Mouse (Mus musculus) fibroblast of lung, adult 2 months (primary cell): ENCODE measurements around the gene 1810049J17Rik.

Experiments used
- DNase-seq: peaks from one replicate; pipeline ENCODE4 v3.0.0-alpha.2; 2011; ENCODE audit warnings: low read depth

Gene 1810049J17Rik

DNA sequence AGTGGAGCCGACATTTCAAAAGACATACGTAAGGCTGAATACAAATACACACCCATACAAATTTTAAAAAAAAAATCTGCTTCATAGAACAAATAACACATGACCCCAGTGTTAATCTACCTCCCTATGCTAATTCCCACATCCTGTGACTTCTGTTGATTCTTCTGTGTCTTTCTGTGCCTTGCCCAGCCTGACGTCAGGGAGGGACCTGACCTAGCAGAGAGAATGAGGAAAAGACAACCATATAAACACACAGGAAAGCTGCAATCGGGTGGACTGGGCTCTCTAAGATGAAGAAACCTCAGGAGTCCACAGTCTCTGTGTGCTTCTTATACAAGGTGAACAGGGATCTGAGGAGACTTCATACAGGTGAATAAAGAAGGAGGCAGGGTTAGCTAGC is 14.6 kb downstream of the 1810049J17Rik start:
- DNase-seq: no peak

DNA sequence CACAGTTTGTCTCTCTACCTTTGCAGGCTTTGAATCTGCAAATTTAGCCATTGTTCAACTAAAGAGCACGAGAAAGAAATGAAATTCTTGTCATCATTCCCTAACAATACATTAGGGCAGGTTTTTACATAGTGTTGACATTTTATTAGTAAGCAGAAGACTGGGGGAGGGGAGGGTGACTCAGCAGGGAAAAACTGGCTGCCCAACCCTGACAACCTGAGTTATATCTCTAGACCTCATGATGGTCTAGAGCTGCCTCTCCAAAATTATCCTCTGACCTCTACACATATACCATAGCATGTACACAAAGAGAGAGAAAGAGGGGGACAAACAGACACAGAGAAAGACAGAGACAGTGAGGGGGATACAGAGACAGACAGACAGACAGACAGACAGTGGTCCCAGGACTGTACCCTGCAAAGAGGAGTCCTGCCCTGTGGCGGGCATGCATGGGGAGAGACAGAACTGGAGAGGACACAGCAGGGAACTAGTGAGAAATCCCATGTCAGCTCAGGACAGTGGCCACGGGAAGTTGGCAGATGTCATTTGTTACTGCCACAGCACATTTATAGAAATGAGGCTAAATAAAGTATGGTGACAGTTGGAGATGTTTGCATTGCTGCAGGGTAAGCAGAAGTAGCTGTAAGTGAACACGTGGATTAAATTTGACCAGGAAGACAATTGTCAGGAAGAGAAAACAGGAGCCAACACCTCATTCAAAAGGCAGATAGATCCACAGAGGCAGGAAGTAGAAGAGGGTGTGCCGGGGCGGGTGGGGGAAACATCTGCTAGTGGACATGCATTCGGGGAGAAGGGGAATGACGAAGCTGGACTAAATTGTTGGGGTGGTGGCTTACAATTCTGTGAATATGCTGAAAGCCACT is 15.3 kb downstream of the 1810049J17Rik start:
- DNase-seq: no peak

DNA sequence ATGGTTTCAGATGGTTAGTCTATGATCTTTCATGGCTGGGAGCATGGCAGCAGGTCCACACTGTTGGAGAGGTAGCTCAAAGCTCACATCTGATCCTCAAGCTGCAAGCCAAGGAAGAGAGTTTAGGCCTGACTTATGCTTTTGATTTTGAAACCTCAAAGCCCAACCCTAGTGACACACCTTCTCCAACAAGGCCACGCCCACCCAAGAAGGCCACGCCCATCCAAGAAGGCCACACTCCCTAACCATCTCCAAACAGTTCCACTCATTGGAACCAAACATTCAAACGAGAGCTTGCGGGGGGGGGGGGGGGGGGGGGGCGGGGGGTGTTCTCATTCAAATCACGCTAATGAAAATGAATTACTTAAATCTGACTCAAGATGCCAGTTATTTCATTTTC is 19.9 kb downstream of the 1810049J17Rik start:
- DNase-seq: no peak

GRCm38 (mm10) chr15:12298231-12298737 is 23.4 kb downstream of the 1810049J17Rik start:
- DNase-seq: no peak

DNA sequence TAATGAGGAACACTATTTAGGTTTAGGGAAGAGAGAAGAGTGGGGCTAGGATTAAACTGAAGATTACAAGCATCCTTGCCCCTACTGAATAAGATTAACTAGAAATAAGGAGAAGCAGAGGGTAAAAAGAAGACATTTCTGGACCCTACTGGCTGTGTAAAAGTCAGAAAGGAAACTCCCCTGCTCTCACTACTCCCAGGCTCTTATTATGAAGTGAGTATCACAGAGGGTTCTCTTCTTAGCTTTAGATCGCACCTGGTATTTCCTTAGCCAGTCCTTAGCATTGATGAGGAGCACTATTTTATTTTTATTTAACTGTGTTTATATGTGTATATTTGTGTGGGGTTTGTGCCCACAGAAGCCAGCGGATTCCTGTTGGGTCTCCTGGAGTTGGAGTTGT is 25.5 kb downstream of the 1810049J17Rik start:
- DNase-seq: no peak

DNA sequence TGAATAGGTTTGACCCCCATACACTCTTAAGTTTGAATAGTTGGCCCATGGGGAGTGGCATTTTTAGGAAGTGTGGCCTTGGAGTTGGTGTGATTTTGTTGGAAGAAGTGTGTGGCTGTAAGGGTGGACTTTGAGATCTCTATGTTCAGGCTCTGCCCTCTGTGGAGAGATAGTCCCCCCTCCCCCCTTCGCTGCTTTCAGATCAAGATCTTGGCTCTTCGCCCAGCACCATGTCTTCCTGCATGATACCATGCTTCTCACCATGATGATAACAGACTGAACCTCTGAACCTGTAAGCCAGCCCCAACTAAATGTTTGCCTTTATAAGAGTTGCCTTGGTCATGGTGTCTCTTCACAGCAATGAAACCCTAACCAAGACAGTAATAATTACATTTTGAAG is 29.9 kb downstream of the 1810049J17Rik start:
- DNase-seq: no peak

GRCm38 (mm10) chr15:12290330-12290729 is 31.4 kb downstream of the 1810049J17Rik start:
- DNase-seq: no peak

GRCm38 (mm10) chr15:12285535-12285809 is 36.2 kb downstream of the 1810049J17Rik start:
- peak; percentile 68 for DNase-seq

- peak; percentile 91 for DNase-seq
Observed at GRCm38 (mm10) chr15:12284794-12285534, 36.7 kb downstream of the 1810049J17Rik start.

- no peak for DNase-seq
Observed at GRCm38 (mm10) chr15:12279816-12280215, 41.9 kb downstream of the 1810049J17Rik start.

DNA sequence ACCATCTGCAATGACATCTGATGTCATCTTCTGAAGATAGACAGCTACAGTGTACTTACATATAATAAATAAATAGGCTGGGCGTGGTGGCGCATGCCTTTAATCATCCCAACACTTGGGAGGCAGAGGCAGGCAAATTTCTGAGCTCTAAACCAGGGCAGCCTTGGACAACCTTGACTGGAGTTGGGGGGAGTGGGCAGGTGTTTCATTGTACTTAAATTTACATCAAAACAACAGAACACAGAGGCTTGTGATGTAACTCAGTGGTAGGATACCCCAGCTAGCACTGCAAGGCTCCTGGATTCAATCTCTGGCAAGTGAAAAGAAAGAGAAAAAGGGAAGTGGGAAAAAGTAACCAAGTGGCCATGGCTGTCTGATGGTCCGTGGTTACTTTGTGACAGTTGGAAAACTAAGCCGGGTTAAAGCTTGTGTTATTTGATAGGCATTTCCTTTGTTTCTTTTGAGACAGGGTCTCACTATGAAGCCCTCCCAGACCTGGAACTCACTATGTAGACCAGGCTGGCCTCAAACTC is 46.5 kb downstream of the 1810049J17Rik start:
- DNase-seq: no peak

- no peak for DNase-seq
Observed at GRCm38 (mm10) chr15:12274053-12274769, 47.5 kb downstream of the 1810049J17Rik start.

DNA sequence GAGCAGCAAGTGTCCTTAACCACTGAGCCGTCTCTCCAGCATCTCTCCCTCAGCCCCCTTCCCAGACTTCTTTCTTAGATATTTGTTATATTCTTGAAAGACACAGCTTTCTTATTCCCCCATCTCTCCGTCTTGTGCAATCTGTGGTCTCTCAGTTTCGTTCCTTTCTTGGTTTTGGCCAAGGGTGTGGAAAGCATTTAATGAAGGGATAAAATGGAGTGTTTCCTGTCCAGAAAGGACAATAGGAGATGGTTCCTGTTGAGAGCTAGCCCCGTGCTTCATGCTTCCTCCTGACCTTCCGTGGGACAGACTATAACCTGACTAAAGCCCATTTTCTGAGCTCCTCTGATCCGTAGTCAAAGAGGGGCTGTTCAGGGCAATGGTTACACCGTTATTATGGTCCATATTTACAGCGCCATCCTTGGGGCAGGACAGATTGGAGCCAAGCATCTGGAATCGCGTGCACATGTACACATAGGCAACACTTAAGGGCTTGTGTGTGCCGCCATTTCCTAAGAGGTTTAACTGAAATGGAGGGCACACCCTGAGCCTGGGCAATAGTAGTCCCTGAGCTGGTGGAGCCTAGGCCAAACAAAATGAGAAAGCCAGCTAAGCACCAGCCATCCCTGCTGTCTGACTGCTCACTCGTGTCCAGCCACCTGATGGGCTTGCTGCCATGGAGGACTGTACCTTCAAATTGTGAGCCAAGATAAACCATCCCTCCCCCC is 48.2 kb downstream of the 1810049J17Rik start:
- DNase-seq: no peak
